Mouse (Mus musculus) brain, embryonic 14.5 days (tissue): ENCODE measurements at regions not wholly inside any gene's neighbourhood (a gene's known extent, or its start where the extent isn't known, plus 50 kb on each side); places are given as distances from the start of the nearest gene placed in this dataset.
"Not testable (repeated sequence)": the region's sequence is repeated elsewhere in the genome, so short reads cannot be mapped to it uniquely, and the experiment has no call there.

Source experiments
- DNase-seq: peaks from one replicate; pipeline ENCODE4 v3.0.0-alpha.2; 2011; ENCODE audit warnings: low read depth
- CTCF ChIP-seq: fragments of 200-500 bp; IDR thresholded peaks from 2 replicates; pipeline ENCODE4 v1.5.1; 2012; ENCODE audit warnings: inconsistent platforms, mild to moderate bottlenecking, moderate library complexity, borderline replicate concordance; ENCODE audit not compliant: insufficient read depth, insufficient read length; ENCODE audit errors: extremely low read depth
- POLR2A ChIP-seq: fragments of 200-500 bp; IDR thresholded peaks from 2 replicates; pipeline ENCODE4 v1.6.1; 2012; ENCODE audit warnings: mild to moderate bottlenecking, inconsistent platforms, borderline replicate concordance; ENCODE audit not compliant: poor library complexity, insufficient read depth, insufficient read length, severe bottlenecking; ENCODE audit errors: extremely low read depth

DNA sequence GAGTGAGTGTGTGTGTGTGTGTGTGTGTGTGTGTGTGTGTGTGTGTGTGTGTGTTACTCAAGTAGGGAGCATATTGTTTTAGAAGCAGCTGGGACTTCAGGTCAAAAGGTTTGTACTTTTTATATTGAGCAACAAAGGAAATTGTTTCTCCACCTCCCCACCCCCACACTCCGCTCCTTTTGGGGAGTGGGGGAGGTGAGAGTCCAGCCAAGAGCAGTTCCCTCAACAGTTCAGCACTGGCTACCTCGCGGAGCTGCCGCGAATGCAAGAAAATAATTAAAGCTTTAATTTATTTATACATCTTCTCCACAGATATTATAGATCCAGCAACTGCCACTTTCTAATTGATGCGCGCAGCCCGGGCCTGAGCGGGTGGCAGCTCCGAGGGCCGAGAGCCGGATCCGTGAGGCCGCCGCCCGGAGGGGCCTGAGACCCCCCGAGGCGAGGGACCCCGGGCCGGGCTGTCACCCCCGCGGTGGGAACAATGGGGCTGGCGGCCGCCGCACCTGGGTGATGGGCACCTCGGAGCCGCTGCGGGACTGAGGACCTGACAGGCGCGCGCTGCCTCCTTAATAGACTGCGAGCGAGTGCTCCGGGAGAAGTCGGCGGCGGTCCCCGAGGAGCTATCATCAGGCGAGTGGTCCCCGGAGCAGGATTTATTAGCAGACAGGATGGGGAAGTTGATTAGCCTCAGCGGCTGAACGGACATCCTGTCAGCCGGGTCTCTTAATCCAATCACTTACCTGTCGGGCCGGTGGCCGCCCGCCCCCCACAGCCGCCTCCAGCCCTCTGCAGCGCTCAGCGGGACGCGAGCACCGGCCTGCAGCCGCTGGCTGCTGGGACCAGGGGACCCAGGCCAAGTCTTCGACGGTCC lies 124.4 kb downstream of the Melk start:
- TF ChIP-seq CTCF (no peak), POLR2A (no peak)
- peak; percentile 65 for DNase-seq

DNA sequence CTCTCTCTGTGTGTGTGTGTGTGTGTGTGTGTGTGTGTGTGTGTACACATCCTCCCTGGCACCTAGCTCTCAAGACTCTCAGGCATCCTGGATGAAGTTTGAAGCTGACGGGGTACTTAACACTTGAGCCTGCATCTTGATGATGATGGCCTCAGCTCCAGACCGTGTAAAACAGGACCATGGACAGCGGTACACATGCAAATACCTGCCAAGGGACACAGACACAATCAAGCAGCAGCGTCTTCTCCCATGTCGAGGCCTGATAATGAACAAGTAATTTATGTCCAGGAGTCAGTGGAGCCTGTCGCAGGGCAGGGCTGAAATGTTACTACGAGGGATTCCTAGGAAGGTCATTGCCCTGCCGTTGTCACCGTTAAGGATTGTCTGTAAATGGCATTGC lies 133.9 kb downstream of the Melk start:
- TF ChIP-seq CTCF = no peak
- TF ChIP-seq POLR2A = no peak
- DNase-seq = no peak

DNA sequence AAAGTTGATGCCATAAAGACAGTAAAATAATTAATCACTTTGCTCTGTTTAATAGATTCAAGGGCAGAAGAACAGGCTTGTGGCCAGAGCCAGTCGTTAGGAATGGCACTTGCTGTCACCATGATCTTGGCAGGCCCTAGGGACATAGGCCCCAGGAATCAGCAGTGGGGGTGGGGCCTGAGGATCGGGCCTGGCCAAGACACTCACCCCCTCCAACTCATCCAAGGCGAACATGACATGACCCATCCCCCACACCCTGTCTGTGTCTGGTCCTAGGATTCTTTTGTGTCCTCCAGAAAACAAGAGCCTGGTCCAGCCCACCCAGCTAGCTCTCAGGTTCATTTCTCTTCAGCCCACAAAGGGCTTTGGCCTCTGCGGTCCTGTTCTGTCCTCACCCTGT lies 144.8 kb downstream of the Melk start:
- DNase-seq = peak; percentile 18
- TF ChIP-seq POLR2A (no peak), CTCF (no peak)

DNA sequence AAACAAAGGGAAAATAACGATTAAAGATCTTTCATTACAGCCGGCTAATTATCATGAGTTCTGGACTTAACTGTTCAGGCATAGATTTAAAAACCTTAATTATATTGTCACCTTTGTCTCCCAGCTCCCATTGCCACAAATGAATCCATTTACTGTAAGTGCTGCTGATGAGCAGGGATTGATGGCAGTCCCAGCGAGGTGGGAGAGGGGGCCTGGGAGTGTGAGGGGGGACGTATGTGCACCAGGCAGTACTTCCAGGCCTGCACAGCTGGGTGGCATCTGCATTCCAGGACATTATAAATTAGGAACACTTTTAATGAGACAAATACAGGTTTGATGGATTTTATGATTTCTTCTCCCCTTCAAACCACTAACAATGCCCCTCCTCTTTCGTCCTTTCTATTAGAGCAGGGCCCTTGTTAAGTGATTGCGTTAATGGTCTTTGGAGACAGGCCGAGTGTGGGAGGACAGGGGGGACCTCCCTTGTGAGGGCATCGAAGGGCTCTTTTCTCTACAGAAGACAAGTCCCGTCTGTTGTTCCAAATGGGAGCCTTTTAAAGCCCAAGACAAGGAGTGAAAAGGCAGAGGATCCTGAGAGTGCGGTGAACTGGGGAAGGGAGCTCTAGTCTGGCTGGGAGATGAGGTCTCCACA lies 150.3 kb downstream of the Melk start:
- DNase-seq = peak; percentile 75

DNA sequence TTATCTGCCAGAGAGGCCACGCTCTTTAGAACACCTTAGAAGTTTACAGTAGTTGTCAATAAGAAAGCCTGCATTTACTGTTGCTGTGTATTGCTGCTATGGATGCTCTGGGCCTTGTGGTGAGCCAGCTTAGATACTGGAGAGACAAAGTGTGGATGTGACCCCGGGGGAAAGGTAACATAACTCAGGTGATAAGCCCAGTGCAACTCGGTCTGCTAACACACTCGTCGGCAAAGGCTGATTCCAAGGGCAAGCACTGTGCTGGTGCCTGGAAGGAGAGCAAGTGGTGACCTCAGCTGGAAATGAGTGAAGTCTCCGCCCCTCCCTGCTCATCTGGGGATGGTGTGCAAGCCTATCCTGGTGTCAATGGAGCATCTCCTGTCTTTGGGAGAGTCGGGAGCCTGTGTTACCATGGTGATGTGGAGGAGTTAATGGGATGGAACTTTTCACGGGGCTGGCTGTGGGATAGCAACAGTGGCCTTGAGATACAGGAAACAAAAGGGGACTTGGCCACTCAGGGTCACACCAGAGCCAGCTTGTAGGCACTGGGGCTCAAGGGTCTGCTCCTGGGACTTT lies 151.5 kb downstream of the Melk start:
- no peak for TF ChIP-seq CTCF
- no peak for TF ChIP-seq POLR2A
- peak; percentile 44 for DNase-seq

More for the DNA sequence above, 150.3 kb downstream of the Melk start:
- TF ChIP-seq CTCF (no peak), POLR2A (no peak)

DNA sequence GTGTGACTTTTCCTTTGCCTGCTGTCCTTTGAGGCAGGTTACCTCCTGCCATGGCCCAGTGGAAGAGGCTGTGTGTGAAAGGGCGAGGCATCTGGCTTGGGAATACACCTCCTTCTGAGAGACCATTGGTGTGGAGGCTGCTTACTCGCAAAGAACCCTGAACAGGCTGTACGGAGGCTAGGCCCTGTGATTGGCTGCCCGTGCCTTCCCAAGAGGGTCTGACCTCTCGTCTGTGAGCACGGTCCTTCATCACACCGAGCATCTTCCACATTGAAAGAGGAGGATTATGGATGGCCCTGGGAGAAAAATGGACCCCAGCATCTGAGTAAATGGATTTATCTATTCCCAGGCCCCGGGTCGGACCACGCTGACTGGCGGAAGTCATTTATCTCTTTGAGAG lies 152.9 kb downstream of the Melk start:
- DNase-seq = no peak
- TF ChIP-seq CTCF (no peak), POLR2A (no peak)

DNA sequence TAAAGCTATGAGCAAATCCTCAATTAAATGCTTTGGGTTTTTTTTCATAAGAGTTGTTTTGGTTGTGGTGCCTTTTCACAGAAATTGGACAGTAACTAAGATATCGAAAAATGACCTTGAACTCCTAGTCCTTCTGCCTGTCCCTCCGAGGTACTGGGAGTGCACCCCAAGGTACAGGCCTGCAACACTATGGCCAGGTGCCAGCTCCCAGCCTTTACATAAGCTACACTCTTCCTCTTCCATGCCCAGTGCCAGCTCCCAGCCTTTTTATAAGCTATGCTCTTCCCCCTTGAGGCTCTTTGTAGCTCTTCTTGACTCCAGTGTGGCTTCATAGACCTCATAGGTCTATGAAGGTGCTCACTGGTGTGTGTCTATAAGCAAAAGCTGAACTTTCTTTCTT lies 155.2 kb downstream of the Melk start:
- DNase-seq = no peak
- TF ChIP-seq POLR2A = no peak
- no peak for TF ChIP-seq CTCF

DNA sequence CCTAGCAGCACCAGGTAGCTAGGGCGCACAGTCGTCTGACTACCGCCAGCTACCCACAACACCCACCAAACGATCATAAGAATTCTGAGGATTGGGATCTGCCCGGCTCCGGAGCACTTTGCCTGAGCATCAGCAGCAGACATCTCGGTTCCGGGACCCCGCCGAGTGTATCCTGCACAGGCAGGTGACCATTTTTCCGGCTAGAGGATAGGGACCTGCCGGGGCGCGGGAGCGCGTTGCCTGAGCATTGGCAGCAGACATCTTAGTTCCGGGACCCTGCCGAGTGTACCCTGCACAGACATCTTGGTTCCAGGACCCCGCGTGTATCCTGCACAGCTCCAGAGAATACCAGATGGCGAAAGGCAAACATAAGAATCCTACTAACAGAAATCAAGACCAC lies 172.8 kb downstream of the Melk start:
- DNase-seq = not testable (repeated sequence)
